Mouse (Mus musculus) intestine, embryonic 15.5 days (tissue): ENCODE data around the gene Prx. TPM values are rescaled to one million over a fixed set of nuclear protein-coding genes. Genes with fewer than 3 reads are reported as not detected.

Experiments used
- ATAC-seq: fragments of 200-750 bp; cut with Nextera tagmentation; 2 replicates; pipeline ENCODE4 v1.8.0; 2017; ENCODE audit warnings: moderate TSS enrichment, moderate library complexity
- H3K27ac ChIP-seq: fragments of 300-500 bp; sonication (generic); 2 replicates; pipeline ENCODE4 v1.5.1; 2015; ENCODE audit warnings: mild to moderate bottlenecking, inconsistent platforms
- H3K27me3 ChIP-seq: fragments of 300-500 bp; sonication (generic); replicated peaks from 2 replicates; pipeline ENCODE4 v1.6.1; 2015; ENCODE audit warnings: inconsistent platforms
- H3K36me3 ChIP-seq: fragments of 300-500 bp; sonication (generic); 2 replicates; pipeline ENCODE4 v1.6.1; 2015; ENCODE audit warnings: inconsistent platforms
- H3K4me1 ChIP-seq: fragments of 300-500 bp; sonication (generic); replicated peaks from 2 replicates; pipeline ENCODE4 v1.6.1; 2015; ENCODE audit warnings: inconsistent platforms
- H3K4me2 ChIP-seq: fragments of 300-500 bp; sonication (generic); replicated peaks from 2 replicates; pipeline ENCODE4 v1.6.1; 2015; ENCODE audit warnings: mild to moderate bottlenecking, inconsistent platforms
- H3K4me3 ChIP-seq: fragments of 300-500 bp; sonication (generic); replicated peaks from 2 replicates; pipeline ENCODE4 v1.5.1; 2015; ENCODE audit warnings: inconsistent platforms
- H3K9ac ChIP-seq: fragments of 300-500 bp; sonication (generic); 2 replicates; pipeline ENCODE4 v1.6.1; 2015; ENCODE audit warnings: inconsistent platforms
- H3K9me3 ChIP-seq: fragments of 300-500 bp; sonication (generic); 2 replicates; pipeline ENCODE4 v1.6.1; 2016; ENCODE audit warnings: inconsistent platforms
- WGBS: fragments of 180-500 bp; shearing (Covaris S2); methylation state at CpG from one replicate; pipeline ENCODE4 v1.1.7; 2015; 5-methylcytosine and 5-hydroxymethylcytosine counted together
- polyA plus RNA-seq: library from polyadenylated mRNA; unstranded; fragments of >200 nt; fragmentation: Nextera tagmentation; extraction: Ambion mirVana; gene quantifications from 2 replicates; pipeline ENCODE4 v1.2.1, GENCODE M21; 2015

Prx gene
- 2.7 and 3.2 TPM in 2 replicates for polyA plus RNA-seq

- Histone ChIP-seq H3K27ac (no peak within 1 kb of the TSS), H3K4me3 (no peak within 1 kb of the TSS), H3K4me2 (no peak within 1 kb of the TSS), H3K4me1 (0 out of 2 replicates have a peak, but pooled peaks cover 3% of the 10 kb centered on the region), H3K27me3 (no peaks in the 10 kb centered on the region), H3K9me3 (no peaks in the 10 kb centered on the region), H3K9ac (no peak within 1 kb of the TSS), H3K36me3 (no peaks in the 10 kb centered on the region)
- 45% methylated on average over 3 of the region's 3 CpGs for WGBS
- no peak for ATAC-seq
Measured at GRCm38 (mm10) chr7:27499036-27499435, at the start of gene Prx. Gene Prx, plus strand, starts transcription at chr7:27499324.

- Histone ChIP-seq H3K4me3 (no peak overlapping the region), H3K4me2 (no peak overlapping the region), H3K4me1 (peaks cover 18% of the 10 kb centered on the region), H3K9me3 (no peaks in the 10 kb centered on the region), H3K27me3 (peaks cover 5% of the 10 kb centered on the region), H3K9ac (no peak overlapping the region), H3K27ac (no peak overlapping the region), H3K36me3 (no peaks in the 10 kb centered on the region)
- WGBS = 93% methylated on average over 2 of the region's 2 CpGs
- ATAC-seq = no peak
Measured at GRCm38 (mm10) chr7:27451359-27451758, 47.8 kb upstream of the Prx start.

- no peak for ATAC-seq
- no peaks in the 10 kb centered on the region for H3K36me3 ChIP-seq
- WGBS = 60% methylated on average over 13 of the region's 13 CpGs
Measured at GRCm38 (mm10) chr7:27452206-27452770, 46.8 kb upstream of the Prx start.

GRCm38 (mm10) chr7:27454461-27455121, 44.5 kb upstream of the Prx start:
- Histone ChIP-seq H3K9me3 (no peaks in the 10 kb centered on the region), H3K4me3 (no peak overlapping the region), H3K9ac (no peak overlapping the region), H3K27me3 (no peaks in the 10 kb centered on the region), H3K4me1 (no peaks in the 10 kb centered on the region), H3K27ac (no peak overlapping the region), H3K36me3 (no peaks in the 10 kb centered on the region), H3K4me2 (no peak overlapping the region)
- ATAC-seq = no peak
- WGBS = 73% methylated on average over 10 of the region's 10 CpGs

More at GRCm38 (mm10) chr7:27452206-27452770, 46.8 kb upstream of the Prx start:
- Histone ChIP-seq H3K9me3 (no peaks in the 10 kb centered on the region), H3K4me1 (peaks cover 13% of the 10 kb centered on the region; the same call in 1 of the 2 replicates), H3K4me3 (no peak overlapping the region), H3K4me2 (no peak overlapping the region), H3K27ac (no peak overlapping the region), H3K9ac (no peak overlapping the region), H3K27me3 (no peaks in the 10 kb centered on the region)

GRCm38 (mm10) chr7:27455273-27455672, 43.9 kb upstream of the Prx start:
- Histone ChIP-seq H3K4me1 (no peaks in the 10 kb centered on the region), H3K4me2 (no peak overlapping the region), H3K9me3 (no peaks in the 10 kb centered on the region), H3K36me3 (no peaks in the 10 kb centered on the region), H3K4me3 (no peak overlapping the region), H3K27ac (no peak overlapping the region), H3K27me3 (no peaks in the 10 kb centered on the region), H3K9ac (no peak overlapping the region)
- no peak for ATAC-seq
- 95% methylated on average over 3 of the region's 3 CpGs for WGBS

GRCm38 (mm10) chr7:27458614-27459013, 40.5 kb upstream of the Prx start:
- H3K27ac ChIP-seq = no peak overlapping the region
- 80% methylated on average over 4 of the region's 4 CpGs for WGBS
- ATAC-seq = no peak
- H3K27me3 ChIP-seq = no peaks in the 10 kb centered on the region
- no peaks in the 10 kb centered on the region for H3K4me1 ChIP-seq
- H3K9ac ChIP-seq = no peak overlapping the region
- H3K4me3 ChIP-seq = no peak overlapping the region
- H3K9me3 ChIP-seq = no peaks in the 10 kb centered on the region
- H3K36me3 ChIP-seq = no peaks in the 10 kb centered on the region
- H3K4me2 ChIP-seq = no peak overlapping the region

- H3K4me2 ChIP-seq = no peak overlapping the region
- WGBS = 85% methylated on average over 5 of the region's 5 CpGs
- H3K4me1 ChIP-seq = no peaks in the 10 kb centered on the region
- no peak overlapping the region for H3K27ac ChIP-seq
- H3K36me3 ChIP-seq = no peaks in the 10 kb centered on the region
- no peaks in the 10 kb centered on the region for H3K9me3 ChIP-seq
- H3K4me3 ChIP-seq = no peak overlapping the region
- no peak overlapping the region for H3K9ac ChIP-seq
- no peaks in the 10 kb centered on the region for H3K27me3 ChIP-seq
- no peak for ATAC-seq
Measured at GRCm38 (mm10) chr7:27459640-27460039, 39.5 kb upstream of the Prx start.

GRCm38 (mm10) chr7:27460477-27460876, 38.6 kb upstream of the Prx start:
- Histone ChIP-seq H3K27ac (no peak overlapping the region), H3K4me1 (no peaks in the 10 kb centered on the region), H3K4me3 (no peak overlapping the region), H3K27me3 (no peaks in the 10 kb centered on the region), H3K4me2 (no peak overlapping the region), H3K36me3 (no peaks in the 10 kb centered on the region), H3K9me3 (no peaks in the 10 kb centered on the region), H3K9ac (no peak overlapping the region)
- no peak for ATAC-seq
- 78% methylated on average over 6 of the region's 6 CpGs for WGBS

- no peak overlapping the region for H3K9ac ChIP-seq
- H3K27me3 ChIP-seq = no peaks in the 10 kb centered on the region
- WGBS = 31% methylated on average over 4 of the region's 4 CpGs
- H3K4me3 ChIP-seq = no peak overlapping the region
- no peaks in the 10 kb centered on the region for H3K36me3 ChIP-seq
- no peak overlapping the region for H3K4me2 ChIP-seq
- H3K4me1 ChIP-seq = no peaks in the 10 kb centered on the region
- H3K27ac ChIP-seq = no peak overlapping the region
- no peak for ATAC-seq
- H3K9me3 ChIP-seq = no peaks in the 10 kb centered on the region
Measured at GRCm38 (mm10) chr7:27467648-27468047, 31.5 kb upstream of the Prx start.

- ATAC-seq = no peak
- WGBS = 88% methylated on average over 11 of the region's 11 CpGs
Measured at GRCm38 (mm10) chr7:27471390-27472120, 27.6 kb upstream of the Prx start.

GRCm38 (mm10) chr7:27472596-27472995, 26.5 kb upstream of the Prx start:
- no peak for ATAC-seq
- Histone ChIP-seq H3K4me3 (peak overlapping the region; percentile 77), H3K36me3 (peaks cover 7% of the 10 kb centered on the region), H3K4me2 (peak overlapping the region; percentile 58), H3K27ac (peak overlapping the region; percentile 92), H3K4me1 (peaks cover 9% of the 10 kb centered on the region; the same call in 1 of the 2 replicates), H3K9me3 (no peaks in the 10 kb centered on the region), H3K27me3 (no peaks in the 10 kb centered on the region), H3K9ac (no peak overlapping the region)
- 24% methylated on average over 7 of the region's 7 CpGs for WGBS

More at GRCm38 (mm10) chr7:27471390-27472120, 27.6 kb upstream of the Prx start:
- Histone ChIP-seq H3K9me3 (no peaks in the 10 kb centered on the region), H3K27me3 (no peaks in the 10 kb centered on the region), H3K4me3 (no peak overlapping the region), H3K9ac (no peak overlapping the region), H3K36me3 (peaks cover 7% of the 10 kb centered on the region), H3K4me2 (no peak overlapping the region), H3K4me1 (peaks cover 9% of the 10 kb centered on the region; the same call in 1 of the 2 replicates), H3K27ac (no peak overlapping the region)

- ATAC-seq = peak; percentile 93
- H3K4me1 ChIP-seq = peaks cover 15% of the 10 kb centered on the region
- no peaks in the 10 kb centered on the region for H3K9me3 ChIP-seq
- peaks cover 7% of the 10 kb centered on the region for H3K36me3 ChIP-seq
- WGBS = under 1% methylated on average over 36 of the region's 36 CpGs
- peak within 1 kb of the TSS; percentile 92 for H3K27ac ChIP-seq
- peak within 1 kb of the TSS; percentile 58 for H3K4me2 ChIP-seq
- peak within 1 kb of the TSS; percentile 77 for H3K4me3 ChIP-seq
- peak within 1 kb of the TSS; percentile 74 for H3K9ac ChIP-seq
- H3K27me3 ChIP-seq = no peaks in the 10 kb centered on the region
Measured at GRCm38 (mm10) chr7:27473156-27473834, 25.8 kb upstream of the Prx start, which contains the start of gene Sertad3. Gene Sertad3, plus strand, starts transcription at chr7:27473768.
